ENCODE assay signal across 20 mouse cellular contexts in genomic region chr9:29776951-29777350, GRCm38 (mm10).
DNase-seq lines count a peak whose midpoint lies in the region; ATAC-seq lines count a peak whose summit lies in the region.
"Had no signal": no experiment of that assay in that cellular context is flagged by ENCODE, and none has a peak within 500 bp of the region (broad histone marks: within the 10 kb centered on the region; RNA-seq: fewer than 3 reads in every experiment).

No protein-coding gene starts in this region.

- H3K36me3 ChIP-seq in lung, embryonic 16.5 days (ENCODE audit: control insufficient read depth, insufficient read depth, low read length): no peaks in the 10 kb centered on the region
- no peaks in the 10 kb centered on the region for H3K36me3 ChIP-seq in midbrain, embryonic 13.5 days
- H3K36me3 ChIP-seq: embryonic facial prominence, embryonic 10.5 days; embryonic facial prominence, embryonic 12.5 days; forebrain, embryonic 15.5 days had no signal

- 66% methylated on average over 3 of the region's 3 CpGs for WGBS in lung, embryonic 16.5 days
- 89% methylated on average over 3 of the region's 3 CpGs for WGBS in midbrain, embryonic 13.5 days

- H3K27me3 ChIP-seq in lung, embryonic 16.5 days (ENCODE audit: control insufficient read depth, insufficient read depth, low read depth, low read length): no peaks in the 10 kb centered on the region
- no peaks in the 10 kb centered on the region for H3K27me3 ChIP-seq in midbrain, embryonic 13.5 days
- H3K27me3 ChIP-seq: embryonic facial prominence, embryonic 12.5 days; forebrain, embryonic 15.5 days had no signal

- no peak overlapping the region for H3K27ac ChIP-seq in lung, embryonic 16.5 days (ENCODE audit: low read length)
- H3K27ac ChIP-seq in midbrain, embryonic 13.5 days: no peak overlapping the region
- H3K27ac ChIP-seq: embryonic facial prominence, embryonic 10.5 days; embryonic facial prominence, embryonic 12.5 days; forebrain, embryonic 13.5 days; forebrain, embryonic 15.5 days had no signal

- no peaks in the 10 kb centered on the region for H3K4me1 ChIP-seq in lung, embryonic 16.5 days (replicated peaks; ENCODE audit: control insufficient read depth, insufficient read depth, low read length)
- H3K4me1 ChIP-seq in midbrain, embryonic 13.5 days (replicated peaks): peaks cover 18% of the 10 kb centered on the region
- H3K4me1 ChIP-seq: embryonic facial prominence, embryonic 12.5 days had no signal

- H3K4me3 ChIP-seq in lung, embryonic 16.5 days (ENCODE audit: low read length): no peak overlapping the region
- H3K4me3 ChIP-seq in midbrain, embryonic 13.5 days (replicated peaks): no peak overlapping the region
- H3K4me3 ChIP-seq: embryonic facial prominence, embryonic 10.5 days; embryonic facial prominence, embryonic 12.5 days; forebrain, embryonic 13.5 days; forebrain, embryonic 15.5 days had no signal

- no peaks in the 10 kb centered on the region for H3K9me3 ChIP-seq in lung, embryonic 16.5 days (ENCODE audit: control insufficient read depth, low read length)
- no peaks in the 10 kb centered on the region for H3K9me3 ChIP-seq in midbrain, embryonic 13.5 days
- H3K9me3 ChIP-seq: embryonic facial prominence, embryonic 10.5 days; embryonic facial prominence, embryonic 12.5 days; forebrain, embryonic 13.5 days; forebrain, embryonic 15.5 days had no signal

- H3K9ac ChIP-seq in lung, embryonic 16.5 days (ENCODE audit: low read length): no peak overlapping the region
- no peak overlapping the region for H3K9ac ChIP-seq in midbrain, embryonic 13.5 days (replicated peaks)
- H3K9ac ChIP-seq: embryonic facial prominence, embryonic 12.5 days; forebrain, embryonic 13.5 days; forebrain, embryonic 15.5 days had no signal

- DNase-seq in lung, adult 18-20 months: peak; percentile 7 to 33
- DNase-seq in lung, postnatal 10 days: no peak
- no peak for DNase-seq in lung, postnatal 4 days
- DNase-seq in lung, postnatal 25 days (ENCODE audit: low spot score): peak; percentile 28
- DNase-seq in embryo, embryonic 10 days (ENCODE audit: low spot score): no peak
- DNase-seq: adrenal gland, adult 2 months; adrenal gland, postnatal 10 days; adrenal gland, postnatal 25 days; cerebellum, adult 11 months; cerebellum, adult 18-20 months; cerebellum, adult 8-10 months; cerebellum, adult 9-11 months; cerebellum, postnatal 14 days; cerebellum, postnatal 36 days had no signal

- no peak overlapping the region for H3K4me2 ChIP-seq in lung, embryonic 16.5 days (ENCODE audit: low read depth, low read length)
- H3K4me2 ChIP-seq in midbrain, embryonic 13.5 days (replicated peaks): no peak overlapping the region
- H3K4me2 ChIP-seq: embryonic facial prominence, embryonic 12.5 days; forebrain, embryonic 13.5 days; forebrain, embryonic 15.5 days had no signal

- peak; percentile 43; the same call in 1 of the 2 replicates for ATAC-seq in lung, embryonic 16.5 days (ENCODE audit: low read depth)
- no peak for ATAC-seq in midbrain, embryonic 13.5 days
- ATAC-seq: forebrain, embryonic 13.5 days; forebrain, embryonic 15.5 days had no signal

Comparison
In these comparisons a context has a peak if more than half of its experiments do, and no peak if none do; other contexts are left out.
1. DNase-seq: peak in lung, adult 18-20 months (2 of 2) and lung, postnatal 25 days (single experiment); none in lung, postnatal 10 days (single experiment), lung, postnatal 4 days (0 of 2) and embryo, embryonic 10 days (single experiment).